Mouse (Mus musculus) MEL (cell line): ENCODE data around the gene Sbpl.

ENCODE experiments used
- CTCF ChIP-seq, 3 experiments: IDR thresholded peaks in 2 of 3; conservative IDR thresholded peaks in 1 of 3; 2 replicates each; pipeline ENCODE4 v1.5.1; 2011 to 2012; ENCODE audit warnings: low read length in 3 of 3, low read depth in 2 of 3, mild to moderate bottlenecking in 2 of 3, improper control_type of control experiment in 1 of 3, inconsistent platforms in 1 of 3, mixed read lengths in 1 of 3, moderate library complexity in 1 of 3; ENCODE audit not compliant: control insufficient read depth in 1 of 3, insufficient read depth in 1 of 3, poor library complexity in 1 of 3, severe bottlenecking in 1 of 3
- GABPA ChIP-seq: IDR thresholded peaks from 2 replicates; pipeline ENCODE4 v1.6.1; 2012; ENCODE audit warnings: low read depth, mild to moderate bottlenecking, inconsistent platforms, low read length, improper control_type of control experiment, moderate library complexity
- GATA1 ChIP-seq: IDR thresholded peaks from 2 replicates; pipeline ENCODE4 v1.6.1; 2011; ENCODE audit warnings: low read depth, low read length, improper control_type of control experiment
- HCFC1 ChIP-seq: IDR thresholded peaks from 2 replicates; pipeline ENCODE4 v1.6.1; 2012; ENCODE audit warnings: low read depth, mild to moderate bottlenecking, inconsistent platforms, low read length, improper control_type of control experiment, moderate library complexity
- MAFK ChIP-seq: IDR thresholded peaks from 2 replicates; pipeline ENCODE4 v1.6.1; 2011; ENCODE audit warnings: low read depth, mild to moderate bottlenecking, low read length, improper control_type of control experiment, borderline replicate concordance
- MAZ ChIP-seq: IDR thresholded peaks from 2 replicates; pipeline ENCODE4 v1.6.1; 2012; ENCODE audit warnings: low read depth, mild to moderate bottlenecking, inconsistent platforms, low read length, improper control_type of control experiment
- POLR2A ChIP-seq, 2 experiments: IDR thresholded peaks; 2 replicates each; pipeline ENCODE4 v1.6.1; 2011 to 2012; ENCODE audit warnings: low read length in 2 of 2, mild to moderate bottlenecking in 2 of 2, control low read depth in 1 of 2, improper control_type of control experiment in 1 of 2, low read depth in 1 of 2, moderate library complexity in 1 of 2; ENCODE audit not compliant: control insufficient read depth in 1 of 2, insufficient read depth in 1 of 2, poor library complexity in 1 of 2
- USF1 ChIP-seq: IDR thresholded peaks from 2 replicates; pipeline ENCODE4 v1.6.1; 2014; ENCODE audit warnings: low read depth, mild to moderate bottlenecking, inconsistent platforms, low read length, improper control_type of control experiment, moderate library complexity

DNA sequence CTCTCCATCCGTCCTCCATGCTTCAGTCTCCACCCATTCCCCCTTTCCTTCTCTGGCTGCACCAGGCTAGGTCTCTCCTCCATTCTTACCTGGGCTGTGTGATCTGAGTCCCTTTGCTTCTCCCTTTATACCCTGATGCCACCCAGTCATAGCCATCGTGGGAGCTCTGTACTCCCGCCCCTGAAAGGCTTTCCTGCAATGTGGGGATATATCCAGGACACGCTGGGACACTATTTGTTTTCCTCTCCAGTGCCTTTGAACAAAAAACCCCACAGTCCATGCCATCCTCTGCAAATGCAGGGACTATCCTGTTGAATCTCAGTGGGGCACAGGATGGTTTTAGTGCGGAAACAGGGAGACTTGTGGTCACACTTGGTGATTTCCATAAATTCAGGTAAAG, at the start of gene Sbpl:
- TF ChIP-seq USF1 (no peak), MAZ (no peak), CTCF (IDR thresholded peaks at IDR 0.05 in 2 of 3, conservative IDR thresholded peaks at IDR 0.05 in 1 of 3; ENCODE audit: control insufficient read depth in 1 of 3, insufficient read depth in 1 of 3, low read depth in 2 of 3, low read length in 3 of 3, poor library complexity in 1 of 3, severe bottlenecking in 1 of 3) (no peak), POLR2A (IDR thresholded peaks at IDR 0.05; ENCODE audit: control insufficient read depth in 1 of 2, insufficient read depth in 1 of 2, low read depth in 1 of 2, low read length in 2 of 2, poor library complexity in 1 of 2) (no peak), GATA1 (no peak), HCFC1 (no peak), MAFK (no peak), GABPA (no peak)
